Mouse (Mus musculus) gastrocnemius, adult 2 months (tissue): ENCODE measurements around the gene Map3k3. TPM values are rescaled to one million over a fixed set of nuclear protein-coding genes. Genes with fewer than 3 reads are reported as not detected.
"Not testable (repeated sequence)": the region's sequence is repeated elsewhere in the genome, so short reads cannot be mapped to it uniquely, and the experiment has no call there.

Experiments used
- DNase-seq: peaks from one replicate; pipeline ENCODE4 v3.0.0; 2022
- H3K27ac ChIP-seq: fragments of 200-600 bp; 2 replicates; pipeline ENCODE4 v1.8.1; 2022; ENCODE audit warnings: mild to moderate bottlenecking
- H3K4me3 ChIP-seq: fragments of 200-600 bp; 2 replicates; pipeline ENCODE4 v1.8.1; 2022; ENCODE audit warnings: mild to moderate bottlenecking, moderate library complexity
- CTCF ChIP-seq: fragments of 200-600 bp; IDR thresholded peaks from 2 replicates; pipeline ENCODE4 v1.8.1; 2022; ENCODE audit warnings: antibody characterized with exemption, mild to moderate bottlenecking, moderate library complexity
- intact Hi-C: fragments of 180-260 bp; cut with DNase I; formaldehyde crosslinking; loops from one replicate; pipeline ENCODE4 v1.15.1; 2025
- total RNA-seq, 2 experiments: library from RNA; stranded (reverse); gene quantifications; 2 replicates each; pipeline ENCODE4 v1.2.3; 2021

The Map3k3 gene
- total RNA-seq, 2 experiments from 2014 or later = 23.2 to 25.7 TPM

DNA sequence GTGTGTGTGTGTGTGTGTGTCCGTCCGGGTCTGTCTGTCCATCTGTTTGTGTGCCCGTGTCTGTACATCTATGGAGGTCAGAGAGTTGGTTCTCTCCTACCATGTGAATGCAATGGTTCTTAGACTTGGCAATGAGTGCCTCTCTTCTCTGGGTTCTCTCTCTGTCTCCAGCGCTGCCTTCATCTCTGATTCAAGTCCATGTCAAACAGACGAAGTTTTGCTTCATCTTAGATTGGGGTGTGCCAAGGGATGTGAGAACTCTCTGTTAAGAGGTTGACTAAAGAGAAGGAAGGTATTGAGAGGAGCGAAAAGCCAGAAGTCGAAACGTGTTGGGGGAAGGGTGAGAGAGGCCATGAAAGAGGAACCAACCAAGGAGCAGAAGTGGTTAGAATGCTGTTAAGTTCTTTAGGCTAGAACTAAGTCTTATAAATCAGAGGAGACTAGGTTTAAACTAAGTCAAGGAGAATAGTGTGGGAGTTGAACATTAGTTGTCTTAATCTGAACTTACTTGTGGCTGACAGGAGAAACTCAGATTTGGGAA lies 21.7 kb downstream of the Map3k3 start:
- no peak for DNase-seq
- no peak for TF ChIP-seq CTCF
- intact Hi-C loops = no loop called here

DNA sequence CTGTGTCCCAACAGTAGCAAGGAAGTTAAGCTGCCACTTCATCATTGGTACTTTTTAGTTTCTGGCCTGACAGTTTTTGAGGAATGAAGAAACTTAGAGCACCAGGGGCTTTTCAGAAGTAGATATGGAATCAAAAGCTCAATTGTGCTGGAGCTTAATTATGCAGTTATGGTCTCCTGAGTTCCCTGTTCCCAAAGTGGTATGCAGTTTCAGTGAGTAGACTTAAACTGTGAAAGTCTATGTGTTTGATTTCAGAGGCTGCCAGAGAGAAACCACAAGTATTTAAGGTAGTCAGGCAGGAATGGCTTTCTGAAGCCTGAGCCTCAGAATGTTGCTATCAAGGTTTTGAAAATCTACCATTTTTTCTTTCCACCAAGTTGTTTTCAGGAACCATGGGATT lies 27.3 kb downstream of the Map3k3 start:
- Histone ChIP-seq H3K27ac (no peak overlapping the region), H3K4me3 (no peak overlapping the region)
- intact Hi-C loops = no loop called here
- no peak for DNase-seq
- no peak for TF ChIP-seq CTCF

More for the DNA sequence above, 21.7 kb downstream of the Map3k3 start:
- Histone ChIP-seq H3K27ac (no peak overlapping the region), H3K4me3 (no peak overlapping the region)

DNA sequence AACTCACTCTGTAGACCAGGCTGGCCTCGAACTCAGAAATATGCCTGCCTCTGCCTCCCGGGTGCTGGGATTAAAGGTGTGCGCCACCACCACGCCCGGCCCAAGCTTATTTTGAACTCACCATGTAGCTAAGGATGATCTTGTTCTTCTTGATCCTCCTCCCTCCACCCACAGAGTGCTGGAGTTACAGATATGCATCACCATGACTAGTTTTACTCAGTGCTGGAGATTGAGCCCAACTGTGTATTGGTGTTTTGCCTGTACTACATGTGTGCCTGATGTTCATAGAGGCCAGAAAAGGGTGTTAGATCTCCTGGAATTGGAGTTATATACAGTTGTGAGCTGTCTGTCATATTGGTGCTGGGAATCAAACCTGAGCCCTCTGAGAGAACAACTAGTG lies 37.8 kb downstream of the Map3k3 start:
- DNase-seq = no peak
- intact Hi-C loops = no loop called here
- no peak for TF ChIP-seq CTCF
- no peak overlapping the region for H3K4me3 ChIP-seq
- H3K27ac ChIP-seq = peak overlapping the region; percentile 40

DNA sequence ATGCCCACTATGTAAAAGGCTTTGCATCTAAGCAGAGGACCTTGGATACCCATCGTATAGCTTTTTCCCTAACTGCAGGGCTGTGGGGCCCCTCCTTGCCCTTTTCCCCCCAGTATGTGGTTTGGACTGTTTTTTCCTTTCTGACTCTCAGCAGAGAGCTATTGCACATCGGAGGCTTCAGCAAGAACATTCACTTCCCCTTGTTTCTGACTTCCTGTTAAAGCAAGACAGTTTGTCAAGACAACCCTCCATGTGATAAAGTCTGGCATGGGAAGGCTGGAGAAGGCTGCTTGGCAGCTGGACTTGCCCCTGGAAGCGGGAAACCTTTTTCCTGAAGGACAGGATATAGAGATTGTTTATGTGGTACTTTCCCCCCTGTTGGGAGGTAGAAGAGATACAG lies 38.3 kb downstream of the Map3k3 start:
- TF ChIP-seq CTCF = no peak
- Histone ChIP-seq H3K4me3 (no peak overlapping the region), H3K27ac (peak overlapping the region; percentile 40)
- no peak for DNase-seq
- intact Hi-C loops = no loop called here

DNA sequence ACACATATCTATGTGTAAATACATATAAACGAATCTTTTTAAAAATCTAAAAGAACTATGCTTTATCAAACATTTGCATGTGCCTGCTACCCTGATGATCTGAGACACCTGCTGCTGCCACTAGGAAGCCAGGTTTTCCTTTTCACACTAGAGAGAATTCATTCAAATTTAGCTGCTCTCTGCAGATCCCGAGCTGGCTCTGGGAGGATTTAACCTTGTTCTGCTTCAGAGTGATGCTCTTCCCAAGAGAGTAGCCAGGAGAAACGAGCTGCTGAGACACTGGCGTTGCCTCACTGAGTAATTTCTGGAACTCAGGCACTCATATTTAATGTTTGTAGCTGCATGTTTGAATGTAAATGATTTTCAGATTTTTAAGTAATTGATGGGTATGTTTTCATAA lies 40.4 kb downstream of the Map3k3 start:
- no peak for DNase-seq
- intact Hi-C loops = no loop called here
- TF ChIP-seq CTCF = no peak
- H3K4me3 ChIP-seq = no peak overlapping the region
- H3K27ac ChIP-seq = no peak overlapping the region

DNA sequence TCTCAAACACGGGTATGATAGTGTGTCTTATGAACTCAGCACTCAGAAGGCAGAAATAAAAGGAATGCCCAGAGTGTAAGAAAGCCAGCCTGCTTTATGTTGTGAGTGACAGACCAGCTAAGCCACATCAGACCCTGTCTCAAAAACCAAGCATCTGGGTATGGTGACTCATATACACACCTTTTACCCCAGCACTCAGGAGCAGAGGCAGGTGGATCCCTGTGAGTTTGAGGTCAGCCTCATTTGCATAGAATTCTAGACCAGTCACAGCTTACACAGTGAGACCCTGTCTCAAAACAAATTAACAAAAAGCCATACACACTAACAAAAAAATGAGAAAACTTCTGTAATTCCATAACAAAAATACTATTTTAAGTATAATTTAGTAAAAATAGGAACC lies 41.4 kb downstream of the Map3k3 start:
- intact Hi-C loops = no loop called here
- H3K4me3 ChIP-seq = no peak overlapping the region
- no peak overlapping the region for H3K27ac ChIP-seq
- DNase-seq = no peak
- no peak for TF ChIP-seq CTCF

DNA sequence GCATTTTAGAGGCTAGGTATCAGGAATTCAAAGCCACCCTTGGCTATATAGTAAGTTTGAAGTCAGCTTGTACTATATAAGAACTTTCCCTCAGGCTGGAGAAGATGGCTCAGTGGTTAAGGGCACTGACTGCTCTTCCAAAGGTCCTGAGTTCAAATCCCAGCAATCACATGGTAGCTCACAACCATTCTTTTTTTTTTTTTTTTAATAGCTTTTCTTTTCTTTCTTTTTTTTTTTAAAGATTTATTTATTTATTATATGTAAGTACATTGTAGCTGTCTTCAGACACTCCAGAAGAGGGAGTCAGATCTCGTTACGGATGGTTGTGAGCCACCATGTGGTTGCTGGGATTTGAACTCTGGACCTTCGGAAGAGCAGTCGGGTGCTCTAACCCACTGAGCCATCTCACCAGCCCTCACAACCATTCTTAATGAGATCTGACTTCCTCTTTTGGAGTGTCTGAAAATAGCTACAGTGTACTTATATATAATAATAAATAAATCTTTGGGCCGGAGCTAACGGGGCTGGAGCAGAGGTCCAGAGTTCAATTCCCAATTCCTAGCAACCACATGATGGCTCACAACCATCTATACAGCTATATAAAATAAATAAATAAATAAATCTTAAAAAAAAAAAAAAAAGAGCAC lies 42.4 kb downstream of the Map3k3 start:
- DNase-seq, intact Hi-C loops, H3K4me3 ChIP-seq, H3K27ac ChIP-seq: not testable (repeated sequence)

DNA sequence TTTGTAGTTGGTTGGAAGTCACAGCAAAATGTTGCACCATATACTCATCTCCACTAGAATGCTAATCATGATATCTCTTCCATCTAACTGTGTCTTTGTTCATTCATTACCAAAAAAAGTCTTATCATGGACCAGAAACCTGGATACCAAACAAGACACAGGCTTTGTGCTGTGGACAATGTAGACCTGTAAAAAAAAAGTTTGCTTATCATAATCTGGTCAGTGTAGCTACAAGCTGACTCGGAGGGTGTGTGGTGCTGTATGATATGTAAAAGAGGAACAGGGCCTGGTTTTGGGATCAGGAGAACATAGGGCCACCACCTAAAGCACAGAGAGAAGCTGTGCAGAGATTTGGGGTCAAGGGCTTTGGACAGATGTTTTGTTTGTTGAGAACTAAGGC lies 45.1 kb downstream of the Map3k3 start:
- DNase-seq = no peak
- intact Hi-C loops = no loop called here
- no peak overlapping the region for H3K4me3 ChIP-seq
- H3K27ac ChIP-seq = no peak overlapping the region
- TF ChIP-seq CTCF = no peak

DNA sequence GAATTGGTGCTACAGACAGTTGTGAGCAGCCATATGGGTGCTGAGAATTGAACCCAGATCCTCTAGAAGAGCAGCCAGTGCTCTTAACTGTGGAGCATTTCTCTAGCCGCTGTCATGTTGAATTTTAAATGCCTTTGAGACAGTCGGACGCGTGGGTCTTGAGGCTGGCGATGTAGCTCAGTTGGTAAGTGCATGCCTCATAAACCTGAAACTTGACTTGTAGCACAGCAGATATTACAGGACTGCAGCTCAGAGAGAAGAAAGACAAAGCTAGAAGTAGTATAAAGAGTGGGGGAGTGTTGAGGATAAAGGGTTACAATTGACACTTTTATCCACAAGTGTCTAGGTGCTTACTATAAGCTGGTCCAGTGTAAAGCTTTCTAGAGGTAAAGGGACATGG lies 48.1 kb downstream of the Map3k3 start:
- TF ChIP-seq CTCF = no peak
- no peak for DNase-seq
- Histone ChIP-seq H3K4me3 (no peak overlapping the region), H3K27ac (no peak overlapping the region)
- intact Hi-C loops = no loop called here

DNA sequence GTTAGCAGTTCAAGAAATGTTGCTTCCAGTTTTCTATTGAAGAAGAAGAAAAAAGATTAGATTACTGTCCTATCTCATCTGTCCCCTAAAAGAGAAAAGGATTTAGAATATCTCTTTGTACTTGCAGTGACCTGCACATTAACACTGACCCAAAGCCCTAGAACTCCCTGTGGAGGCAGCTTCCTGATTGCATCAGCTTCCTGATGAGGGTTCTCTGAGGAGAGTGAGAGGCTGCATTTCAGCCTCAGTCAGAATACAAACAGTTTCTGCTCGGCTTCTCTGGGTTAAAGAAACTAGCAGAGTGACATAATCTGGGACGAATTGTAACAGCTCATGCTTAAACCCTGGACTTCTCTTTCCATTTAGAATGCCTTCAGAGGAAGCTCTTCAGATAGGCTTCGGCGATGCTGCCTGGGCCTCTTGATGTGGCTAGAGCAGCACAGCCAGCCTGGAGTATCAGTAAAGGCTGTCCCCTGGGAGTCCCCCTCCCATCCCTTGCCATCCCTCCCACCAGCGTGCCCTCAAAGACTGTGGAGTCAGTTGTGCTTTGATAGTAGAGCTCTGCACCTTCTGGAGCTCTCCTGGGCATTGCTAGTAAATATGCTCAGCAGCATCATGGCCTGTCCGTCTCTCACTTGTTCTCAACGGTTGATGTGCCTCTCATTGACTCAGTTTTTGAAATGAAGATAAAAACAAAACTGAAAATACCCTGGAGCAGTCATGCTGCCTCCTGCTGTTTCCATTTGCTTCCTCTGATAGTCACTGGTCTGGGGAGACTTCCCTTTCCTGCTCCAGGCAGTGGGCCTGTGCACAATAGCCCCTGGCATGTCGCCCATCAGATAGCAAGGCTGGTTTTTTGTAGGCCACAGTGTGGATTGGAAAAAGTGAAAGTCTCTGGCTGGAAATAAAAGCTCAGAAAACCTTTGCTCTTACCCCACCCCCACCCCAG lies 50.4 kb downstream of the Map3k3 start:
- Histone ChIP-seq H3K27ac (peak overlapping the region; percentile 85), H3K4me3 (peak overlapping the region; percentile 68)
- intact Hi-C loops = no loop called here
- DNase-seq = peak; percentile 82
- peak; percentile 30; the same call in 1 of the 2 replicates for TF ChIP-seq CTCF

DNA sequence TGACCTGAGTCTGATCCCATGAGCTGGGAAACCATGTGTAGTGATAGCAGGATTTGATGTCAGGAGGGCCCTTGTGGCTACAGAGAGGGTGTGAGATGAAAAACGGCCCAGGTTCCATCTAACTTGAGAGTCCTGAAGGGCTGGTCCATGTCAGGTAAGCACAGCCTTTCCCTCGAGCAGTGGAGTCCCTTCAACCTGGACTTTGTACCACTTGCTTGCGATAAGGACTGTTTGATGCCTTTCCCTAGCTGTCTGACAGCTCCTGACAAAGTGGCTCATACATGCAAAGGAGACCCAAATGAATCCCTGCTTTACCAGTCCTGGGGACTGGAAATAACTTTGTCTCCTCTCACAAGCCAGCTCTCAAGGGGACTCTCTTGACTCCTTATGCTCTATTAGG lies 66.8 kb downstream of the Map3k3 start:
- DNase-seq = no peak
- intact Hi-C loops = loop anchor here (10.0 kb wide), 1 partner anchor 244 kb away; no protein-coding TSS in a partner anchor
- H3K4me3 ChIP-seq = no peak overlapping the region
- no peak for TF ChIP-seq CTCF
- no peak overlapping the region for H3K27ac ChIP-seq

DNA sequence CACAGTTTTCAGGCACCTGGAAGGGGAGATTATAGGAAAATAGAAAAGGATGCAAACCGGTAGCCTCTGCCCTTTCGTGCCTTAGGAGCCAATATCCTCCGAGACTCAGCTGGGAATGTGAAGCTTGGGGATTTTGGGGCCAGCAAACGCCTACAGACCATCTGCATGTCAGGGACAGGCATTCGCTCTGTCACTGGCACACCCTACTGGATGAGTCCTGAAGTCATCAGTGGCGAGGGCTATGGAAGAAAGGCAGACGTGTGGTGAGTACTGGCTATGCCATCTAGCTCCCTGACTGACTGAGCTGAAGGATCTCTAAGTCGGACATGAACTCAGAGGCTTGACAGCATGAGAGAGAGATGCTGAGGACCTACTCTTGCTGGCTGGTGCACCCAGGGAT lies 67.7 kb downstream of the Map3k3 start:
- intact Hi-C loops = loop anchor here (10.0 kb wide), 1 partner anchor 243 kb away; no protein-coding TSS in a partner anchor
- Histone ChIP-seq H3K4me3 (no peak overlapping the region), H3K27ac (no peak overlapping the region)
- TF ChIP-seq CTCF = no peak
- DNase-seq = no peak

DNA sequence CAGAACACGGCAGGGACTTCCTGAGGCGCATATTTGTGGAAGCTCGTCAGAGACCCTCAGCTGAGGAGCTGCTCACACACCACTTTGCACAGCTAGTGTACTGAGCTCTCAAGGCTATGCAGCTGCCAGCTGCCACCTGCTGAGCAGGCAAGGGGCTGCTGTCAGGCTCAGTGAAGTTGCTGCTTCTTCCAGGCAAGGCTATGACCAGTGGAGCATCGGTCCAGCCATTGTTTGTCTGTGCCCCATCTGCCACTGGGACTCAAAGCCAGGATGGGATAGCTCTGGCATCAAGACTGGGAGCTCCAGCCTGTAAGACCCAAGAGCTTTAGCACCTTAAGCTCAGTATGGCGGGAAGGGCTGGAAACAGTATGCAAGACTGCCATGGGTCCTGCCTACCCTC lies 69.7 kb downstream of the Map3k3 start:
- H3K4me3 ChIP-seq = no peak overlapping the region
- intact Hi-C loops = loop anchor here (10.0 kb wide), 1 partner anchor 241 kb away; no protein-coding TSS in a partner anchor
- no peak for TF ChIP-seq CTCF
- DNase-seq = no peak
- H3K27ac ChIP-seq = no peak overlapping the region
